Mouse (Mus musculus) kidney, adult 18-20 months (tissue): ENCODE measurements at regions not wholly inside any gene's neighbourhood (a gene's known extent, or its start where the extent isn't known, plus 50 kb on each side); places are given as distances from the start of the nearest gene placed in this dataset.

Source experiments
- DNase-seq: peaks from one replicate; pipeline ENCODE4 v3.0.0; 2021

GRCm38 (mm10) chr9:76896347-76896746 is 149.2 kb downstream of the Tinag start:
- DNase-seq = no peak

DNA sequence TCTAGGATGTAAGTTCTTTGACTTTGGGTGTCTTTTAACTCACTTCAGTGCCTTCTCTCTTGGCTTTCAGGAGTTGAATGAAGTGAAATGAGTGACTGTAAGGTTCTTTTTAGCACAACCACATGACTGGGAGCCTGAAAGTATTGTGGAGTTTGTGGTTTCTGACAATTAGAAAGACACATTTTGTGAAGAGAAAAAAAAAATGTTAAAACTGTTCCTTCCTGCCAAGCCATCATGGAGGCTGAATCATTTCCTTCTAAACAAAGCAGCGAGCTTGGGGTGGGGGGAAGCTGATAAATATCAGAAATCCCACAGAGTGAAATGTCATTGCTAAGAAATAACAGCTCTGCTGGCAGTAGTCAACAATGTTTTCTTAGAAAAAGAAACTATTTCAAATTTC is 163.8 kb downstream of the Tinag start:
- no peak for DNase-seq

DNA sequence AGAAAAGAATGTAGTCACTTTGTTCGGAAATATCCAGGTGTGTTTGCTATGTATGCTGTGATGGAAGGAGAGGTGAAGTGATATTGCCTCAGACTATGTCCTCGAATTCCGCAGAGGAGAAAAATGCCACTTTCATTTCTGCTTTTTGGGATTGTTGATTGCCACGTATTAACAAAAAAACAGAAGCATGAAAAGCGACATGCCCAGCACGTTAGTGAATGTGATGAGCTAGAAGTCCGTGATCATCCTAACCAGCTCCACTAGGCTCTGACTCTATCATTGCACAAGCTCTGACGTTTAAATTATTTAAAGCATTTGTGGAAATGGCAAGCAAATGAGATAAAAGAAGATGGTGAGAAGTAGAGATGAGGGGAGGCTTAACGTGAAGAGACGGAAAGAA is 169.6 kb downstream of the Tinag start:
- DNase-seq = no peak

GRCm38 (mm10) chr9:76872418-76872817 is 173.2 kb downstream of the Tinag start:
- DNase-seq = no peak

- DNase-seq = no peak
Observed at GRCm38 (mm10) chr9:76869635-76870034, 176.0 kb downstream of the Tinag start.

DNA sequence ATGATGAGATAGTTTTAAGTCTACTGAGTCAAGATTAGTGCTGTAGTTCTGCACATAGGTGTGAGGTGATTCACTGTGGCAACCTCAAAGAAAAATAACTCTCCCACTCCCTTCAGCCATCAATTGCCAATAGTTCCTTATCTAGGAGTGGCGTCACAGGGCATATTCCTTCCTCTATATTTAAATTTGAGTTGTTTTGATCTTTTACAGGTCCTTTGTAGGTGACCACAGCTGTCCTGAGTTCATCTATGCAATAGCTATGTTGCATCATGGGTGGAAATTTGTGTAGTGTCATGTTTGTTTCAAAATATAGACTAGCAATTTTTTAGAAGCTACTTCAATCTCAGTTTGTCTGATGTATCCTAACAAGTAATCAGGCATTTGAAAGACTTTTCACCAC is 177.0 kb downstream of the Tinag start:
- DNase-seq = no peak

- no peak for DNase-seq
Observed at GRCm38 (mm10) chr9:76822173-76822572, 223.4 kb downstream of the Tinag start.

- DNase-seq = no peak
Observed at GRCm38 (mm10) chr9:76794951-76795350, 228.0 kb upstream of the Fam83b start.

GRCm38 (mm10) chr9:76788654-76789053 is 221.7 kb upstream of the Fam83b start:
- peak; percentile 9 for DNase-seq
